ENCODE assay signal across 30 mouse cellular contexts in the genomic region with DNA sequence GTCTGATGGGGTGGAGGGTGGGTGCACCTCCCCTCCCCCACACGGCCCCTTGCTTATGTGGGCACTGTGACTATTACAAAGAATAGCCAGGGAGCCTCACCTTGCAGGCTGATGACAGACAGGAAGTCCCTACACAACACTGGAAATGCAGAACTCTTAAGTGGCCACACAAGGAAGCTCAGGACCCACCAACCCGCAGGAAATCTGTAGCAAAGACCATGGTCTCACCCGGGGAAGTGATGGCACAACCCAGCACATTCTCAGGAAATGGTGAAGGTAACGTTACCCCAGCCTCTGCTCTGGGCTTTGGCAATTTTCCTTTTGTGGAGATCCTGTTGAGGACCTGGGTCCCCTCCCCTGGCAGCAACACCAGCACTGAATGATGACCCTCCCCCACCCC. TPM values are rescaled to one million over a fixed set of nuclear protein-coding genes. Genes with fewer than 3 reads are reported as not detected.
DNase-seq lines count a peak whose midpoint lies in the region; ATAC-seq and TF ChIP-seq lines count a peak whose summit lies in the region.
"Had no signal": no experiment of that assay in that cellular context is flagged by ENCODE, and none has a peak within 500 bp of the region (broad histone marks: within the 10 kb centered on the region; RNA-seq: fewer than 3 reads in every experiment).

No protein-coding gene starts in this region.

- no peak for TF ChIP-seq CTCF in kidney, adult 2 months (conservative IDR thresholded peaks at IDR 0.05; ENCODE audit: insufficient read depth, insufficient read length, low read depth, low read length)
- no peak for TF ChIP-seq CTCF in cerebellum, adult 2 months (IDR thresholded peaks at IDR 0.05; ENCODE audit: borderline replicate concordance, insufficient read depth, low read depth, low read length)

- 53% methylated on average over 4 of the region's 4 CpGs for WGBS in lung, embryonic 16.5 days
- 76% methylated on average over 4 of the region's 4 CpGs for WGBS in embryonic facial prominence, embryonic 10.5 days
- 45% methylated on average over 4 of the region's 4 CpGs for WGBS in limb, embryonic 14.5 days
- WGBS in kidney, adult 2 months = 47% methylated on average over 4 of the region's 4 CpGs
- 88% methylated on average over 4 of the region's 4 CpGs for WGBS in cerebellum, adult 2 months

- no peaks in the 10 kb centered on the region for H3K36me3 ChIP-seq in lung, embryonic 16.5 days (ENCODE audit: control insufficient read depth, insufficient read depth, low read length)
- H3K36me3 ChIP-seq in embryonic facial prominence, embryonic 10.5 days (replicated peaks) = no peaks in the 10 kb centered on the region
- no peaks in the 10 kb centered on the region for H3K36me3 ChIP-seq in limb, embryonic 14.5 days (ENCODE audit: control insufficient read depth, insufficient read depth, low read length)
- no peaks in the 10 kb centered on the region for H3K36me3 ChIP-seq in kidney, adult 2 months (ENCODE audit: control insufficient read depth, insufficient read depth, low read length)
- H3K36me3 ChIP-seq: embryonic facial prominence, embryonic 15.5 days; forebrain, embryonic 15.5 days; heart, embryonic 12.5 days; hindbrain, embryonic 13.5 days had no signal

- DNase-seq in lung, postnatal 10 days = no peak
- DNase-seq in embryonic facial prominence, embryonic 10.5 days (ENCODE audit: low spot score) = no peak
- no peak for DNase-seq in limb, embryonic 14.5 days (ENCODE audit: low spot score)
- no peak for DNase-seq in embryo, embryonic 10.5 days (ENCODE audit: low spot score)
- no peak for DNase-seq in kidney, adult 2 months
- DNase-seq in cerebellum, adult 2 months = no peak
- DNase-seq: adrenal gland, adult 2 months; B cell, adult 2 months; cerebellum, adult 18-20 months; cerebellum, postnatal 25 days; gastrocnemius, postnatal 10 days; heart, adult 11 months; heart, postnatal 10 days; kidney, adult 18-20 months; midbrain, embryonic 14.5 days; retina, postnatal 1 day; thymus, postnatal 25 days had no signal

- TF ChIP-seq POLR2A in limb, embryonic 14.5 days (IDR thresholded peaks at IDR 0.05; ENCODE audit: borderline replicate concordance, extremely low read depth, insufficient read depth, insufficient read length) = no peak
- no peak for TF ChIP-seq POLR2A in kidney, adult 2 months (IDR thresholded peaks at IDR 0.05; ENCODE audit: low read depth, low read length)
- TF ChIP-seq POLR2A in cerebellum, adult 2 months (IDR thresholded peaks at IDR 0.05; ENCODE audit: borderline replicate concordance, insufficient read depth, low read length) = no peak

- no peaks in the 10 kb centered on the region for H3K4me1 ChIP-seq in lung, embryonic 16.5 days (replicated peaks; ENCODE audit: control insufficient read depth, insufficient read depth, low read length)
- peaks cover 20% of the 10 kb centered on the region for H3K4me1 ChIP-seq in embryonic facial prominence, embryonic 10.5 days
- peaks cover 7% of the 10 kb centered on the region; the same call in 1 of the 2 replicates for H3K4me1 ChIP-seq in limb, embryonic 14.5 days (ENCODE audit: control insufficient read depth, insufficient read depth, low read length)
- H3K4me1 ChIP-seq in kidney, adult 2 months (ENCODE audit: control insufficient read depth, insufficient read depth, low read length) = no peaks in the 10 kb centered on the region
- H3K4me1 ChIP-seq in cerebellum, adult 2 months (ENCODE audit: control insufficient read depth, insufficient read depth, low read length) = no peaks in the 10 kb centered on the region
- H3K4me1 ChIP-seq: embryonic facial prominence, embryonic 15.5 days; forebrain, embryonic 15.5 days; heart, embryonic 12.5 days had no signal

- no peak overlapping the region for H3K4me3 ChIP-seq in lung, embryonic 16.5 days (ENCODE audit: low read length)
- no peak overlapping the region for H3K4me3 ChIP-seq in embryonic facial prominence, embryonic 10.5 days
- no peak overlapping the region for H3K4me3 ChIP-seq in limb, embryonic 14.5 days (replicated peaks; ENCODE audit: low read length)
- no peak overlapping the region for H3K4me3 ChIP-seq in kidney, adult 2 months (ENCODE audit: insufficient read depth, low read depth, low read length)
- no peak overlapping the region for H3K4me3 ChIP-seq in cerebellum, adult 2 months (replicated peaks; ENCODE audit: insufficient read depth, low read depth, low read length)
- H3K4me3 ChIP-seq: embryonic facial prominence, embryonic 15.5 days; forebrain, embryonic 15.5 days; heart, embryonic 12.5 days; hindbrain, embryonic 13.5 days had no signal

- H3K27ac ChIP-seq in lung, embryonic 16.5 days (ENCODE audit: low read length) = no peak overlapping the region
- H3K27ac ChIP-seq in embryonic facial prominence, embryonic 10.5 days (replicated peaks) = peak overlapping the region; percentile 24; the same call in 1 of the 2 replicates
- H3K27ac ChIP-seq in limb, embryonic 14.5 days (replicated peaks; ENCODE audit: low read depth, low read length) = peak overlapping the region; percentile 33; the same call in 1 of the 2 replicates
- no peak overlapping the region for H3K27ac ChIP-seq in kidney, adult 2 months (ENCODE audit: insufficient read depth, low read depth, low read length)
- H3K27ac ChIP-seq in cerebellum, adult 2 months (ENCODE audit: insufficient read depth, low read length) = no peak overlapping the region
- H3K27ac ChIP-seq: embryonic facial prominence, embryonic 15.5 days; forebrain, embryonic 15.5 days; hindbrain, embryonic 13.5 days; kidney, postnatal 0 days had no signal

- 0 out of 2 replicates have a peak, but pooled peaks have one; percentile 20 for ATAC-seq in lung, embryonic 16.5 days (ENCODE audit: low read depth)
- ATAC-seq in limb, embryonic 14.5 days (ENCODE audit: low FRiP score, low read depth) = no peak
- peak; percentile 17; the same call in 1 of the 2 replicates for ATAC-seq in neutrophil, adult 5-6 weeks (ENCODE audit: extremely low read depth, insufficient number of reproducible peaks, low FRiP score, poor library complexity, severe bottlenecking)
- ATAC-seq: lung, postnatal 0 days had no signal

- H3K9me3 ChIP-seq in lung, embryonic 16.5 days (ENCODE audit: control insufficient read depth, low read length) = no peaks in the 10 kb centered on the region
- no peaks in the 10 kb centered on the region for H3K9me3 ChIP-seq in embryonic facial prominence, embryonic 10.5 days
- H3K9me3 ChIP-seq in limb, embryonic 14.5 days (ENCODE audit: control insufficient read depth, low read length) = no peaks in the 10 kb centered on the region
- H3K9me3 ChIP-seq: embryonic facial prominence, embryonic 15.5 days; forebrain, embryonic 15.5 days; heart, embryonic 12.5 days; hindbrain, embryonic 13.5 days had no signal

- no peak overlapping the region for H3K4me2 ChIP-seq in lung, embryonic 16.5 days (ENCODE audit: low read depth, low read length)
- H3K4me2 ChIP-seq in limb, embryonic 14.5 days (replicated peaks; ENCODE audit: low read depth, low read length, severe bottlenecking) = no peak overlapping the region
- H3K4me2 ChIP-seq: embryonic facial prominence, embryonic 15.5 days; forebrain, embryonic 15.5 days; heart, embryonic 12.5 days; hindbrain, embryonic 13.5 days had no signal

- H3K27me3 ChIP-seq in lung, embryonic 16.5 days (ENCODE audit: control insufficient read depth, insufficient read depth, low read depth, low read length) = no peaks in the 10 kb centered on the region
- H3K27me3 ChIP-seq in embryonic facial prominence, embryonic 10.5 days (replicated peaks; ENCODE audit: low read depth, poor library complexity, severe bottlenecking) = no peaks in the 10 kb centered on the region
- H3K27me3 ChIP-seq in limb, embryonic 14.5 days (ENCODE audit: control insufficient read depth, insufficient read depth, low read length) = no peaks in the 10 kb centered on the region
- no peaks in the 10 kb centered on the region for H3K27me3 ChIP-seq in kidney, adult 2 months (replicated peaks; ENCODE audit: control insufficient read depth, insufficient read depth, low read length)
- no peaks in the 10 kb centered on the region for H3K27me3 ChIP-seq in cerebellum, adult 2 months (ENCODE audit: control insufficient read depth, insufficient read depth, low read length)
- H3K27me3 ChIP-seq: embryonic facial prominence, embryonic 15.5 days; forebrain, embryonic 15.5 days; heart, embryonic 12.5 days; hindbrain, embryonic 13.5 days had no signal

- no peak overlapping the region for H3K9ac ChIP-seq in lung, embryonic 16.5 days (ENCODE audit: low read length)
- H3K9ac ChIP-seq in limb, embryonic 14.5 days (ENCODE audit: low read depth, low read length, severe bottlenecking) = no peak overlapping the region
- H3K9ac ChIP-seq: embryonic facial prominence, embryonic 15.5 days; forebrain, embryonic 15.5 days; heart, embryonic 12.5 days; hindbrain, embryonic 13.5 days had no signal

RNA-seq across cellular contexts. Expression of a gene that starts 3.7 kb away (rescaled TPM):
- polyA plus RNA-seq in lung, embryonic 16.5 days (2015; fragmentation: Nextera tagmentation; extraction: Ambion mirVana) = 0.38 and 0.46 TPM in 2 replicates
- not detected in 2 replicates for polyA plus RNA-seq in embryonic facial prominence, embryonic 10.5 days (2016; fragmentation: Nextera tagmentation; extraction: Ambion mirVana)
- polyA plus RNA-seq in limb, embryonic 14.5 days (2012; rRNA removed) = 0.05 and 0.17 TPM in 2 replicates
- 0.07 TPM in 1 of 2 replicates, not detected in the other for polyA plus RNA-seq in limb, embryonic 14.5 days (2014; fragmentation: Nextera tagmentation; extraction: Ambion mirVana)
- 4.1 and 7.4 TPM in 2 replicates for total RNA-seq in neutrophil, adult 5-6 weeks (2017)
- polyA plus RNA-seq in kidney, adult 2 months (2012; rRNA removed) = not detected in 2 replicates
- 0.03 TPM in 1 of 2 replicates, not detected in the other for polyA plus RNA-seq in cerebellum, adult 2 months (2012; rRNA removed)
- total RNA-seq: adrenal gland, adult 2 months; heart, postnatal 10 days; layer of hippocampus, postnatal 25 days; left cerebral cortex, postnatal 10 days; liver, adult 2 months; MEL had no signal
- polyA plus RNA-seq: adrenal gland, adult 2 months; forebrain, embryonic 15.5 days; heart, embryonic 12.5 days; hindbrain, embryonic 13.5 days; liver, adult 2 months; midbrain, embryonic 14.5 days; neural tube, embryonic 11.5 days had no signal

RNA-seq across cellular contexts. Expression of a gene that starts 27.7 kb away (rescaled TPM):
- 1.9 and 4.2 TPM in 2 replicates for polyA plus RNA-seq in lung, embryonic 16.5 days (2015; fragmentation: Nextera tagmentation; extraction: Ambion mirVana)
- 4.4 and 6.8 TPM in 2 replicates for polyA plus RNA-seq in embryonic facial prominence, embryonic 10.5 days (2016; fragmentation: Nextera tagmentation; extraction: Ambion mirVana)
- polyA plus RNA-seq in limb, embryonic 14.5 days (2012; rRNA removed) = 1.8 and 6.3 TPM in 2 replicates
- polyA plus RNA-seq in limb, embryonic 14.5 days (2014; fragmentation: Nextera tagmentation; extraction: Ambion mirVana) = 12.0 and 12.2 TPM in 2 replicates
- 0.98 and 4.8 TPM in 2 replicates for total RNA-seq in neutrophil, adult 5-6 weeks (2017)
- polyA plus RNA-seq in kidney, adult 2 months (2012; rRNA removed) = 0.34 and 0.68 TPM in 2 replicates
- 1,304 and 1,327 TPM in 2 replicates for polyA plus RNA-seq in cerebellum, adult 2 months (2012; rRNA removed)
- total RNA-seq: liver, adult 2 months; MEL had no signal
- polyA plus RNA-seq: adrenal gland, adult 2 months; liver, adult 2 months had no signal

Comparison
In these comparisons a context has a peak if more than half of its experiments do, and no peak if none do; other contexts are left out.
1. H3K27ac ChIP-seq: peak in embryonic facial prominence, embryonic 10.5 days (single experiment) and limb, embryonic 14.5 days (single experiment); none in lung, embryonic 16.5 days (single experiment), kidney, adult 2 months (single experiment) and cerebellum, adult 2 months (single experiment).
2. RNA of a gene that starts 27.7 kb away (polyA plus RNA-seq): 1,304 to 1,327 TPM in cerebellum, adult 2 months; 1.8 to 12.2 TPM in limb, embryonic 14.5 days, 4.4 to 6.8 TPM in embryonic facial prominence, embryonic 10.5 days, 1.9 to 4.2 TPM in lung, embryonic 16.5 days and 0.34 to 0.68 TPM in kidney, adult 2 months; every median in the first group is over 10 times any median in the second.